In genomic region chr12:85907896-85908295, GRCm38 (mm10) we compare ENCODE assay signal across 23 mouse cellular contexts.
DNase-seq lines count a peak whose midpoint lies in the region; ATAC-seq and TF ChIP-seq lines count a peak whose summit lies in the region.
"Had no signal": no experiment of that assay in that cellular context is flagged by ENCODE, and none has a peak within 500 bp of the region (broad histone marks: within the 10 kb centered on the region; RNA-seq: fewer than 3 reads in every experiment).

No protein-coding gene starts in this region.

- no peak for TF ChIP-seq CTCF in midbrain, postnatal 0 days (IDR thresholded peaks at IDR 0.05)

- H3K36me3 ChIP-seq in midbrain, embryonic 11.5 days (ENCODE audit: control insufficient read depth, insufficient read depth, low read length), result no peaks in the 10 kb centered on the region
- no peaks in the 10 kb centered on the region for H3K36me3 ChIP-seq in midbrain, postnatal 0 days (ENCODE audit: insufficient read depth, low read length)

- WGBS in midbrain, embryonic 11.5 days, result 27% methylated on average over 3 of the region's 3 CpGs
- WGBS in midbrain, postnatal 0 days, result 21% methylated on average over 3 of the region's 3 CpGs

- ATAC-seq in midbrain, embryonic 11.5 days (ENCODE audit: low FRiP score), result no peak
- ATAC-seq in midbrain, postnatal 0 days (ENCODE audit: low FRiP score), result no peak
- ATAC-seq: forebrain, embryonic 14.5 days; hindbrain, postnatal 0 days had no signal

- peak; percentile 9 for DNase-seq in embryo, embryonic 11 days
- no peak for DNase-seq in embryo, embryonic 10.5 days (ENCODE audit: low spot score)
- DNase-seq in midbrain, embryonic 11.5 days (ENCODE audit: low spot score, missing footprints), result peak; percentile 88
- no peak for DNase-seq in midbrain, postnatal 0 days (ENCODE audit: low spot score)
- DNase-seq in 3T3-L1 (ENCODE audit: low read depth, low spot score), result peak; percentile 18
- peak; percentile 12 for DNase-seq in ZHBTc4 (ENCODE audit: low read depth, low spot score)
- no peak for DNase-seq in frontal cortex, postnatal 14 days (ENCODE audit: low spot score in 2 of 2)
- no peak for DNase-seq in kidney, adult 8-10 months
- DNase-seq: adrenal gland, postnatal 10 days; cerebellum, adult 11-12 months; cerebellum, adult 9-10 months; cerebellum, postnatal 25 days; gastrocnemius, postnatal 36 days; heart, adult 18-20 months; heart, postnatal 10 days had no signal

- H3K4me2 ChIP-seq in midbrain, embryonic 11.5 days, result no peak overlapping the region
- H3K4me2 ChIP-seq in midbrain, postnatal 0 days (ENCODE audit: low read depth, low read length, poor library complexity, severe bottlenecking), result no peak overlapping the region
- H3K4me2 ChIP-seq: embryonic facial prominence, embryonic 15.5 days; hindbrain, embryonic 13.5 days had no signal

- H3K4me1 ChIP-seq in midbrain, embryonic 11.5 days (ENCODE audit: control insufficient read depth, insufficient read depth, low read length), result peaks cover 6% of the 10 kb centered on the region; the same call in 1 of the 2 replicates
- H3K4me1 ChIP-seq in midbrain, postnatal 0 days (ENCODE audit: insufficient read depth, low read length), result peaks cover 2% of the 10 kb centered on the region; the same call in 1 of the 2 replicates

- H3K27ac ChIP-seq in midbrain, embryonic 11.5 days (ENCODE audit: low read depth, low read length), result no peak overlapping the region
- no peak overlapping the region for H3K27ac ChIP-seq in midbrain, postnatal 0 days (ENCODE audit: low read depth, low read length)
- H3K27ac ChIP-seq: forebrain, embryonic 10.5 days; heart, embryonic 10.5 days; hindbrain, embryonic 13.5 days; hindbrain, postnatal 0 days had no signal

- no peak overlapping the region for H3K9ac ChIP-seq in midbrain, embryonic 11.5 days (ENCODE audit: low read length)
- no peak overlapping the region for H3K9ac ChIP-seq in midbrain, postnatal 0 days (replicated peaks; ENCODE audit: low read length, poor library complexity, severe bottlenecking)
- H3K9ac ChIP-seq: embryonic facial prominence, embryonic 15.5 days; hindbrain, embryonic 13.5 days had no signal

- H3K27me3 ChIP-seq in midbrain, embryonic 11.5 days (ENCODE audit: control insufficient read depth, insufficient read depth, low read length), result no peaks in the 10 kb centered on the region
- no peaks in the 10 kb centered on the region for H3K27me3 ChIP-seq in midbrain, postnatal 0 days (ENCODE audit: insufficient read depth, low read length)
- H3K27me3 ChIP-seq: CH12.LX; embryonic facial prominence, embryonic 15.5 days; hindbrain, embryonic 13.5 days had no signal

- no peak overlapping the region for H3K4me3 ChIP-seq in midbrain, embryonic 11.5 days (ENCODE audit: low read depth, low read length)
- H3K4me3 ChIP-seq in midbrain, postnatal 0 days (ENCODE audit: low read depth, low read length), result no peak overlapping the region
- H3K4me3 ChIP-seq: embryonic facial prominence, embryonic 15.5 days; erythroblast, embryonic 14.5 days; forebrain, embryonic 10.5 days; heart, embryonic 10.5 days; hindbrain, embryonic 13.5 days had no signal

- H3K9me3 ChIP-seq in midbrain, embryonic 11.5 days (ENCODE audit: control insufficient read depth, low read length), result no peaks in the 10 kb centered on the region
- no peaks in the 10 kb centered on the region for H3K9me3 ChIP-seq in midbrain, postnatal 0 days (ENCODE audit: low read length)
- H3K9me3 ChIP-seq: embryonic facial prominence, embryonic 15.5 days; forebrain, embryonic 10.5 days; heart, embryonic 10.5 days; hindbrain, embryonic 13.5 days had no signal

Comparison
In these comparisons a context has a peak if more than half of its experiments do, and no peak if none do; other contexts are left out.
1. DNase-seq: peak in embryo, embryonic 11 days (single experiment), midbrain, embryonic 11.5 days (single experiment), 3T3-L1 (single experiment) and ZHBTc4 (single experiment); none in embryo, embryonic 10.5 days (single experiment), midbrain, postnatal 0 days (single experiment), frontal cortex, postnatal 14 days (0 of 2) and kidney, adult 8-10 months (0 of 2).